Mouse (Mus musculus) limb, embryonic 12.5 days (tissue): ENCODE results near the gene Il20rb. TPM values are rescaled to one million over a fixed set of nuclear protein-coding genes. Genes with fewer than 3 reads are reported as not detected.

Experiments
- ATAC-seq: fragments of 200-750 bp; cut with Nextera tagmentation; 2 replicates; pipeline ENCODE4 v1.8.0; 2017; ENCODE audit warnings: low read depth, moderate TSS enrichment; ENCODE audit not compliant: insufficient number of reproducible peaks, insufficient read depth, low FRiP score, low TSS enrichment
- H3K27ac ChIP-seq: fragments of 300-500 bp; sonication (generic); 2 replicates; pipeline ENCODE4 v1.5.1; 2016; ENCODE audit warnings: mild to moderate bottlenecking, moderate library complexity
- H3K27me3 ChIP-seq: fragments of 300-500 bp; sonication (generic); 2 replicates; pipeline ENCODE4 v1.6.1; 2016; ENCODE audit warnings: mild to moderate bottlenecking, moderate library complexity
- H3K36me3 ChIP-seq: fragments of 300-500 bp; sonication (generic); 2 replicates; pipeline ENCODE4 v1.6.1; 2016; ENCODE audit warnings: mild to moderate bottlenecking, moderate library complexity
- H3K4me1 ChIP-seq: fragments of 300-500 bp; sonication (generic); replicated peaks from 2 replicates; pipeline ENCODE4 v1.6.1; 2016
- H3K4me2 ChIP-seq: fragments of 300-500 bp; sonication (generic); 2 replicates; pipeline ENCODE4 v1.6.1; 2016; ENCODE audit warnings: mild to moderate bottlenecking, moderate library complexity
- H3K4me3 ChIP-seq: fragments of 300-500 bp; sonication (generic); replicated peaks from 2 replicates; pipeline ENCODE4 v1.5.1; 2016; ENCODE audit warnings: mild to moderate bottlenecking
- H3K9ac ChIP-seq: fragments of 300-500 bp; sonication (generic); replicated peaks from 2 replicates; pipeline ENCODE4 v1.6.1; 2016; ENCODE audit warnings: mild to moderate bottlenecking, moderate library complexity
- H3K9me3 ChIP-seq: fragments of 300-500 bp; sonication (generic); 2 replicates; pipeline ENCODE4 v1.6.1; 2016; ENCODE audit warnings: mild to moderate bottlenecking, moderate library complexity
- WGBS: fragments of 180-500 bp; shearing (Covaris S2); methylation state at CpG from one replicate; pipeline ENCODE4 v1.1.7; 2016; 5-methylcytosine and 5-hydroxymethylcytosine counted together
- polyA plus RNA-seq: library from polyadenylated mRNA; unstranded; fragments of >200 nt; fragmentation: Nextera tagmentation; extraction: Ambion mirVana; gene quantifications from 2 replicates; pipeline ENCODE4 v1.2.1, GENCODE M21; 2016

Il20rb gene
- polyA plus RNA-seq, 1 experiment from 2014 or later = 1.2 TPM

- H3K27ac ChIP-seq = peak overlapping the region; percentile 74
- WGBS = 46% methylated on average over 2 of the region's 2 CpGs
- ATAC-seq = no peak
Observed at GRCm38 (mm10) chr9:100430911-100431310, 55.7 kb downstream of the Il20rb start.

DNA sequence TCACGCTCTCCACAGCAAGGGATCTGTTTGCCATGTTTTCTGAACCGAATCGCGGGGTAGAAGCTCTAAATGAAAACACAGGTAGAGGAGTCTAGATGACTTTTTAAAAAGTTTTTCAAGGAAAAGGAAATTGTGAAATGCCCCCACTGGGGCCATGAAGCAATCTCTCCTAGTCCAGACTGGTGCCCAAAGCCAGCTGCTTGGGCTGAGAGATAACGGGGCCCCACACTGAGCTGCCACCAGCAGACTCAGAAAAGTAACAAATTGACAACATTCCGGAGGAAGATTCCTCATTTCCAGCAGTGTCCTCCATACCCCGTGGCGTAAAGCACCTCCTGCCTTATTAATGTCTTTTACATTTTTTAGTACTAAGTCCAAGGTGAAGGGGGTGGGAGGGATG is 66.9 kb downstream of the Il20rb start:
- no peak for ATAC-seq
- H3K9me3 ChIP-seq = no peaks in the 10 kb centered on the region
- 74% methylated on average over 8 of the region's 8 CpGs for WGBS

More at GRCm38 (mm10) chr9:100430911-100431310, 55.7 kb downstream of the Il20rb start:
- Histone ChIP-seq H3K4me2 (no peak overlapping the region), H3K4me1 (peaks cover 19% of the 10 kb centered on the region), H3K4me3 (no peak overlapping the region), H3K9me3 (peaks cover 6% of the 10 kb centered on the region; the same call in 1 of the 2 replicates), H3K9ac (no peak overlapping the region), H3K27me3 (no peaks in the 10 kb centered on the region), H3K36me3 (no peaks in the 10 kb centered on the region)

GRCm38 (mm10) chr9:100419103-100419502 is 67.5 kb downstream of the Il20rb start:
- Histone ChIP-seq H3K4me3 (no peak overlapping the region), H3K27ac (no peak overlapping the region), H3K4me2 (no peak overlapping the region), H3K9ac (no peak overlapping the region), H3K9me3 (no peaks in the 10 kb centered on the region), H3K27me3 (no peaks in the 10 kb centered on the region), H3K4me1 (peaks cover 15% of the 10 kb centered on the region), H3K36me3 (no peaks in the 10 kb centered on the region)
- ATAC-seq = no peak
- 90% methylated on average over 8 of the region's 8 CpGs for WGBS

More for the DNA sequence above, 66.9 kb downstream of the Il20rb start:
- H3K27me3 ChIP-seq = no peaks in the 10 kb centered on the region
- no peak overlapping the region for H3K9ac ChIP-seq
- no peaks in the 10 kb centered on the region for H3K36me3 ChIP-seq
- H3K4me3 ChIP-seq = no peak overlapping the region
- H3K4me2 ChIP-seq = no peak overlapping the region
- peaks cover 15% of the 10 kb centered on the region for H3K4me1 ChIP-seq
- H3K27ac ChIP-seq = no peak overlapping the region

DNA sequence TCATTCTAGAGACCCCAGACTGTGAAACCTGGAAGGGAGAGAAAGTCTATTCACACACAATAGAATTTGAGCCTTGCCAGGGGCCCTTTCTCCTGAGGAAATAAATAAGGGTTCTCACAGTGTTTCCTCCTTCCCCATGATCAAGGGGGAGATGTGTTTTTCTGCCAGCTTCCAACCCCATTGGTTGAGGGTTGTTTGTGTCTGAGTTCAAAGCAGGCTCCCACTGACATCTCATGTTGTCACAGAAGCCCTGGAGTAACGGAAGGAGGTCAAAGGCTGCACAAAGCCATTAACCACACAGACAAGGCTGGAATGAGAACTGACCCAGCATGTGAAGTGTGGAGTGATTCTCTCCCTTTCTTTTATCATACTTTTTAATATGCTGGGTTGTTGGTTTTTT is 69.8 kb downstream of the Il20rb start:
- no peak overlapping the region for H3K9ac ChIP-seq
- no peaks in the 10 kb centered on the region for H3K9me3 ChIP-seq
- 30% methylated on average over 1 of the region's 1 CpGs for WGBS
- no peak overlapping the region for H3K27ac ChIP-seq
- H3K36me3 ChIP-seq = no peaks in the 10 kb centered on the region
- H3K4me1 ChIP-seq = peaks cover 15% of the 10 kb centered on the region
- H3K27me3 ChIP-seq = no peaks in the 10 kb centered on the region
- no peak for ATAC-seq
- H3K4me2 ChIP-seq = no peak overlapping the region
- no peak overlapping the region for H3K4me3 ChIP-seq

GRCm38 (mm10) chr9:100416299-100416698 is 70.3 kb downstream of the Il20rb start:
- Histone ChIP-seq H3K4me3 (no peak overlapping the region), H3K27me3 (no peaks in the 10 kb centered on the region), H3K4me1 (peaks cover 15% of the 10 kb centered on the region), H3K9me3 (no peaks in the 10 kb centered on the region), H3K36me3 (no peaks in the 10 kb centered on the region), H3K4me2 (no peak overlapping the region), H3K9ac (no peak overlapping the region), H3K27ac (no peak overlapping the region)
- ATAC-seq = no peak
- 84% methylated on average over 6 of the region's 6 CpGs for WGBS

DNA sequence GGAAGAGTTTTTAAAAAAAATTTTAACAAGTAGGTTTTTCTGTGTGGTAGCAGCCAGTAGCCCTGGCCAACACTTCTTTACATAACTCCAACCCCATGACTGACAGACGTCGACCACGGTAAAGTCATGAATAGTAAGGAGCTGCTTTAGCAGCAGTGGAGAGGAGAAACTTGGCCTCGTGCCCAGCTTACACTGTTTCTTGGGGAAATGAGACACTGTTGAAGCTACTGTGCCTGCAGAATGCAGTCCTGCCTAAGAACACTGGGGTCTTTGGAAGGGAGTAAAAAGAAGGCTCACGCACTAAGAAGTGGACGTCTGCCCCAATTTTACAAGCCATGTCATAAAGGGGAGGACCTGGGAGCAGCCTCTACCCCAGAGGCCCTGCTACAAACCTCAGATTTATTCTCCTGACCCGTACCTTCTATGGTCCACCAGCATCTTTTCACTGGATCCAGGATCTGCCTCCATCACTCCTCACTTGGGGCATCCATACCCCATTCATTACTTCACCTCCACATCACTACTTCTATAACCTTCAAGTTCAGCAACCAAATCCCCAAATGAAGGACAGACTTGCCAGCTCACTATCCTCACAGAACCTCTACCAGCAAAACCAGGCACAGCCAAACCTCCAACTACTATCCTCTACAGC is 71.1 kb downstream of the Il20rb start:
- WGBS = 44% methylated on average over 7 of the region's 7 CpGs
- H3K9me3 ChIP-seq = no peaks in the 10 kb centered on the region
- 0 out of 2 replicates have a peak, but pooled peaks have one; percentile 52 for ATAC-seq

More for the DNA sequence above, 71.1 kb downstream of the Il20rb start:
- H3K4me2 ChIP-seq = no peak overlapping the region
- H3K9ac ChIP-seq = no peak overlapping the region
- peaks cover 15% of the 10 kb centered on the region for H3K4me1 ChIP-seq
- no peak overlapping the region for H3K4me3 ChIP-seq
- no peaks in the 10 kb centered on the region for H3K36me3 ChIP-seq
- H3K27me3 ChIP-seq = no peaks in the 10 kb centered on the region
- H3K27ac ChIP-seq = no peak overlapping the region

Other genes starting within 250 kb of the Il20rb start
- gene Nck1, start 59.3 kb upstream of the Il20rb start, polyA plus RNA-seq = 69.7 and 70.2 TPM in 2 replicates
- gene Slc35g2, start 84.3 kb upstream of the Il20rb start, polyA plus RNA-seq = 2.3 and 2.9 TPM in 2 replicates
- 61.0 and 68.5 TPM in 2 replicates for gene Stag1, start 111.0 kb upstream of the Il20rb start, polyA plus RNA-seq